Mouse (Mus musculus): ENCODE results near the gene Sfxn5. TPM values are rescaled to one million over a fixed set of nuclear protein-coding genes. Genes with fewer than 3 reads are reported as not detected.

The Sfxn5 gene
- polyA plus RNA-seq, 1 experiment, result 17.5 TPM

- TF ChIP-seq CTCF (IDR thresholded peaks at IDR 0.05; ENCODE audit: borderline replicate concordance, extremely low read depth, insufficient read depth, insufficient read length) (no peak), POLR2A (IDR thresholded peaks at IDR 0.05; ENCODE audit: borderline replicate concordance, extremely low read depth, insufficient read depth, insufficient read length, poor library complexity, severe bottlenecking) (no peak)
- DNase-seq (ENCODE audit: low read depth), result no peak
Observed at GRCm38 (mm10) chr6:85280871-85281270, 52.4 kb downstream of the Sfxn5 start.

GRCm38 (mm10) chr6:85276571-85276970, 56.7 kb downstream of the Sfxn5 start:
- no peak for DNase-seq (ENCODE audit: low read depth)
- TF ChIP-seq CTCF (IDR thresholded peaks at IDR 0.05; ENCODE audit: borderline replicate concordance, extremely low read depth, insufficient read depth, insufficient read length), result no peak
- TF ChIP-seq POLR2A (IDR thresholded peaks at IDR 0.05; ENCODE audit: borderline replicate concordance, extremely low read depth, insufficient read depth, insufficient read length, poor library complexity, severe bottlenecking), result no peak

- TF ChIP-seq POLR2A (IDR thresholded peaks at IDR 0.05; ENCODE audit: borderline replicate concordance, extremely low read depth, insufficient read depth, insufficient read length, poor library complexity, severe bottlenecking), result no peak
- no peak for TF ChIP-seq CTCF (IDR thresholded peaks at IDR 0.05; ENCODE audit: borderline replicate concordance, extremely low read depth, insufficient read depth, insufficient read length)
Observed at GRCm38 (mm10) chr6:85272436-85272835, 60.8 kb downstream of the Sfxn5 start.

DNA sequence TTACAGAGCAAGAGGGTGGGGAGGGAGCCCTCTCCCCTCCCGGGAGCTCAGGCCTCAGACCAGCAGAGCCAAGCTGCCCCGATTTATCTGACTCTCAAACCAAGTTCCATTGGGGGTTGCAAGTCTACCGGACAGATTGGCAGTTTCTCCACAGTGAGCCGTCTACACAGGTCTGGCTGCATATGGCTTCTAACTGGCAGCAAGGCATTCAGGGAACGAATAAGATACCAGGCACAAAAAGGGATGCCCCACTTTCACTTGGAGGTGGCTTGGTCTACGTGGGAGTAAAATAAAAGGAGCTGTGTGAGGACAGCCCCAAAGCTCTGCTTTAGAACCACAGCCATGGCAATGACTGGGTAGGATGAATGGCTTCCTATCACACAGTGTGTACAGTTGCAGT, 67.2 kb downstream of the Sfxn5 start:
- TF ChIP-seq CTCF (IDR thresholded peaks at IDR 0.05; ENCODE audit: borderline replicate concordance, extremely low read depth, insufficient read depth, insufficient read length), result no peak
- TF ChIP-seq POLR2A (IDR thresholded peaks at IDR 0.05; ENCODE audit: borderline replicate concordance, extremely low read depth, insufficient read depth, insufficient read length, poor library complexity, severe bottlenecking), result no peak
- no peak for DNase-seq (ENCODE audit: low read depth)

More at GRCm38 (mm10) chr6:85272436-85272835, 60.8 kb downstream of the Sfxn5 start:
- DNase-seq (ENCODE audit: low read depth), result no peak

- peak; percentile 94 for DNase-seq (ENCODE audit: low read depth)
- TF ChIP-seq POLR2A (IDR thresholded peaks at IDR 0.05; ENCODE audit: borderline replicate concordance, extremely low read depth, insufficient read depth, insufficient read length, poor library complexity, severe bottlenecking) (no peak), CTCF (IDR thresholded peaks at IDR 0.05; ENCODE audit: borderline replicate concordance, extremely low read depth, insufficient read depth, insufficient read length) (no peak)
Observed at GRCm38 (mm10) chr6:85264982-85265518, 68.2 kb downstream of the Sfxn5 start.

DNA sequence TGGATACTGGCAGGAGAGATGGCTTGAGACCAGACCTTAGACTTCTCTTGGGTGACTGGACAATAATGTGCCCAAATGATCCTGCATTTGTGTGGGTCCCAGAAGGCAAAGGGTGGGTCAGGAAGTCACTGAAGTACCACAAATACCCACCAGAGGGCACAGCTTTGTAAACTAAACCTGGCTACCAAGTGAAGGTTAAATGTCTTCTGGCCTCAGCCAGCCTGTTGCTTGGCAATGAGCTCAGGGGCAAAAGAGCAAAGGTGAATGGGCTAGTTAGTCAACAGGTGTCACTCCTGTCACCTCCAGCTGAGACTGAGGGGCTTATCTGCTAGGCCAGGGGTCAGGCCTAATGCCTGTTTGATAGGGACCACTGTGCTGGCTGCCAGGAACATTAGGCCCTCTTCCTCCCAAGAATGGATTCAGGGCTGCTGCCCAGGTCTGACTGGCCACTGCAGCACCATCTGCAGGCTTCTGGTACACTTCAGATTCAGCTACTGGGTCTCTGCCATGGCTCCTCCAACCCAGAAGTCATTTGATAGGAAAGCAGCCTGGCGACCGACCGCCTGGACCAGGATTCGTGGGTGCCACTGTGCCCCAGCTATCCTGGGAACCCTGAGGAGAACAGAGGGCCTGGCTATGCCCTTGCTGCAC, 70.2 kb downstream of the Sfxn5 start:
- peak; percentile 65 for TF ChIP-seq CTCF (IDR thresholded peaks at IDR 0.05; ENCODE audit: borderline replicate concordance, extremely low read depth, insufficient read depth, insufficient read length)
- TF ChIP-seq POLR2A (IDR thresholded peaks at IDR 0.05; ENCODE audit: borderline replicate concordance, extremely low read depth, insufficient read depth, insufficient read length, poor library complexity, severe bottlenecking), result no peak
- DNase-seq (ENCODE audit: low read depth), result no peak

GRCm38 (mm10) chr6:85259094-85259630, 74.1 kb downstream of the Sfxn5 start:
- TF ChIP-seq CTCF (IDR thresholded peaks at IDR 0.05; ENCODE audit: borderline replicate concordance, extremely low read depth, insufficient read depth, insufficient read length) (no peak), POLR2A (IDR thresholded peaks at IDR 0.05; ENCODE audit: borderline replicate concordance, extremely low read depth, insufficient read depth, insufficient read length, poor library complexity, severe bottlenecking) (no peak)
- DNase-seq (ENCODE audit: low read depth), result peak; percentile 86

- TF ChIP-seq POLR2A (IDR thresholded peaks at IDR 0.05; ENCODE audit: borderline replicate concordance, extremely low read depth, insufficient read depth, insufficient read length, poor library complexity, severe bottlenecking), result no peak
- TF ChIP-seq CTCF (IDR thresholded peaks at IDR 0.05; ENCODE audit: borderline replicate concordance, extremely low read depth, insufficient read depth, insufficient read length), result no peak
Observed at GRCm38 (mm10) chr6:85255578-85255977, 77.6 kb downstream of the Sfxn5 start.

GRCm38 (mm10) chr6:85253994-85254541, 79.2 kb downstream of the Sfxn5 start:
- TF ChIP-seq POLR2A (IDR thresholded peaks at IDR 0.05; ENCODE audit: borderline replicate concordance, extremely low read depth, insufficient read depth, insufficient read length, poor library complexity, severe bottlenecking) (no peak), CTCF (IDR thresholded peaks at IDR 0.05; ENCODE audit: borderline replicate concordance, extremely low read depth, insufficient read depth, insufficient read length) (no peak)
- DNase-seq (ENCODE audit: low read depth), result peak; percentile 41

More at GRCm38 (mm10) chr6:85255578-85255977, 77.6 kb downstream of the Sfxn5 start:
- DNase-seq (ENCODE audit: low read depth), result no peak

DNA sequence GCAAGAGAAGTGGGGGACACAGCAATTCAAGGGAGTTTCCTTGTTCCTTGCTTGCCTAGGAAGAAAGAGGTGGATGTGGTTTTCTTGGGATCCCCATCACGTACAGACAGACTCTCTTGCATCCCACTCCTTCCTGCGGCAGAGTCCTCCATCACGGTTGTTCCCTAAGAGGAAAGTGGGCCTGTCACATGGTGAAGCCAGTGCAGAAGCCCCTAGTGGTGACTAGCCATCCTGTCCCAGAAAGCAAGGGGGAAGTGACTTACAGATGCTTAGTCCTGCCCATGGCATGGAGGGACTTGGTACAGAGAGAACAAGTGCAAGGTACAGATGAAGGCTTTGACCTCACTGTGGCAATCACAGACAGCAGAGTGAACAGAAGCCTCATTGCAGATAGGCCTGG, 79.9 kb downstream of the Sfxn5 start:
- DNase-seq (ENCODE audit: low read depth), result no peak
- TF ChIP-seq CTCF (IDR thresholded peaks at IDR 0.05; ENCODE audit: borderline replicate concordance, extremely low read depth, insufficient read depth, insufficient read length), result peak; percentile 29; the same call in 1 of the 2 replicates
- no peak for TF ChIP-seq POLR2A (IDR thresholded peaks at IDR 0.05; ENCODE audit: borderline replicate concordance, extremely low read depth, insufficient read depth, insufficient read length, poor library complexity, severe bottlenecking)

DNA sequence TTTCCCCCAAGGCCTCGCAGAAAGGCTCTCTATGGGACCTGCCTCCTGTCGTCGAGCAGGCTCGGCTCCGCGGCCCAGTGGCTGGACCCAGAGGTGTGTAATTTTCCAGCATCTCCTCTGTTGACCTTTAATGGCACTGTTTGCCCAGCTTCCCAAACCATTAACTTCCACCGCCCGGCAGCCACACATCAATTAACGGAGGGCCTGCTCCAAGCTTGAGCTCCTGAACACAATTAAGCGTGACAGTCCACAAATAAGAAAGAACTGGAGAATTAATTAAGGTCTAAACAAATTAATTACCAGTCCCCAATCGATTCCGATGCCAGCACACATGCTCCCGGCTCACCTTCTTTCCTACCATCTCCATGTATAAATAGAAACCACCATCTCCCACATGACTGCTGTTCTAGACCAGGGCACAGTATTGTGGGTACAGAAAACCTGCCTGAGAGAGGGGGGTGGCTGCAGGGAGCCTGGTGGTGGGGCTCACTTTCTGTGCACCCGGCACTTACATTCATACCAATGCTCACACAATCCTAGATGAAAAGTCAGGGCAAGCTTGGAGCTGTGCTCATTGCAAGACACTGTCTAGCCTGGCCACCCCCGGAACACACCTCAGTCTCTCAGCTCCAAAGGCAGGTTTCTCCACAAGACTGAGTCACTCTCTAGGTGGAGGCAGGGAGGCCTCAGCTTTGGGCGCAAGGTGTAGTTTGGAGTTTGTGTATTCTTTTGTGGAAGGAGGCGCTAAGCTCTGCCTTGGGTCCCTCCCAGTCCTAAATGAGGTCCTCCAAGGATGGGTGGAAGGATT, 80.8 kb downstream of the Sfxn5 start:
- TF ChIP-seq POLR2A (IDR thresholded peaks at IDR 0.05; ENCODE audit: borderline replicate concordance, extremely low read depth, insufficient read depth, insufficient read length, poor library complexity, severe bottlenecking) (no peak), CTCF (IDR thresholded peaks at IDR 0.05; ENCODE audit: borderline replicate concordance, extremely low read depth, insufficient read depth, insufficient read length) (no peak)
- DNase-seq (ENCODE audit: low read depth), result peak; percentile 80
